Mouse (Mus musculus) myocyte (in vitro differentiated cells): ENCODE data around the gene Itga3.

Source experiments
- E2F4 ChIP-seq: IDR thresholded peaks from one replicate; pipeline ENCODE4 v1.6.1; 2011; ENCODE audit warnings: mild to moderate bottlenecking, control low read depth, moderate library complexity; ENCODE audit not compliant: insufficient read depth
- MYOD1 ChIP-seq, 3 experiments: IDR thresholded peaks; one replicate each; pipeline ENCODE4 v1.6.1; 2011; ENCODE audit warnings: control low read depth in 2 of 3, low read depth in 2 of 3, mild to moderate bottlenecking in 2 of 3, moderate library complexity in 1 of 3; ENCODE audit not compliant: insufficient read length in 2 of 3, control insufficient read depth in 1 of 3
- POLR2A ChIP-seq: IDR thresholded peaks from one replicate; pipeline ENCODE4 v1.6.1; 2011; ENCODE audit warnings: low read depth, mild to moderate bottlenecking, control low read depth, moderate library complexity; ENCODE audit not compliant: insufficient read length
- REST ChIP-seq: IDR thresholded peaks from one replicate; pipeline ENCODE4 v1.6.1; 2011; ENCODE audit warnings: mild to moderate bottlenecking, control low read depth, moderate library complexity; ENCODE audit not compliant: insufficient read depth, insufficient read length
- TCF12 ChIP-seq: IDR thresholded peaks from one replicate; pipeline ENCODE4 v1.6.1; 2011; ENCODE audit warnings: mild to moderate bottlenecking, control low read depth; ENCODE audit not compliant: poor library complexity, insufficient read depth, severe bottlenecking
- TCF3 ChIP-seq: IDR thresholded peaks from one replicate; pipeline ENCODE4 v1.6.1; 2011; ENCODE audit warnings: low read depth, control low read depth; ENCODE audit not compliant: insufficient read length
- USF1 ChIP-seq: IDR thresholded peaks from one replicate; pipeline ENCODE4 v1.6.1; 2011; ENCODE audit warnings: low read depth, mild to moderate bottlenecking, control low read depth, moderate library complexity

GRCm38 (mm10) chr11:94996984-94997383 lies 79.6 kb downstream of the Itga3 start:
- TF ChIP-seq USF1 = no peak
- no peak for TF ChIP-seq MYOD1 (IDR thresholded peaks at IDR 0.05; ENCODE audit: control insufficient read depth in 1 of 3, insufficient read length in 2 of 3, low read depth in 2 of 3)
- TF ChIP-seq POLR2A = no peak
- no peak for TF ChIP-seq TCF12
- no peak for TF ChIP-seq REST
- TF ChIP-seq E2F4 = no peak
- TF ChIP-seq TCF3 = no peak
